Mouse (Mus musculus): ENCODE results near the gene B3gnt6.

B3gnt6 gene

DNA sequence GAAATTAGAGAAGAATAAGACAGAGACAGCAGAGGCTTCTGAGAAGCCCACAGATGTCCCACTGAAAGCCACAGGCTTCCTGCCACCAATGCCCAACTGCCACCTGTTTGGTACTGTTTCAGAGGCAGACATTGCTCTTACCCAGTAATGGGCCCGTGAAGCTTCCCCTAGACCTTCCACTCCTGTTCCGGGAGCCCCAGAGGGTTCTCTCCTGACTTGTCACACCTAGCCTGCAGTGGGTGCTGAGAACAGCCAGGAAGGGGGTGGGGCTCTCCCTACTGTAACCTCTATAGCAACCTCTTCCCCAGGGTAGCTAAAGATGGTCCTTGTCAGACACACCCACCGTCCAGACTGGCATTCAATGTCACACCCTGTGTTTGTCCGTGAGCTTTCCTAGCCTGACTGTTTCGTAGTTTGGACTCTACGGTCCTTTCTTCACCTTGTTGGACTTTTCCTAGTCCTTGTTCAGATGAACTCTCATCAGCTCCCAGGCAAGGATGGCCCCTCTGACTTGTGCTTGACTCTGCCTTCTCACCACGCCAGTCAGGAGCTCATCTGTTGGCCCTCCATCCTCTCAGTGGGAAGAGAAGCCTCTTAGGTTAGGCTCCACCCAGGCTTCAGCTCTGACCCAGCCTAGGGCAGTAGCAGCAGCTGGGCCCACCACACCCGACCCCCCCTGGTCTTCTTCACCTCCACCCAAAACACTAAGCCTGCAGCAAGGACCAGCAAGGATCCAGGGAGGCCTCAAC, 22.8 kb downstream of the B3gnt6 start:
- DNase-seq, result peak; percentile 5

DNA sequence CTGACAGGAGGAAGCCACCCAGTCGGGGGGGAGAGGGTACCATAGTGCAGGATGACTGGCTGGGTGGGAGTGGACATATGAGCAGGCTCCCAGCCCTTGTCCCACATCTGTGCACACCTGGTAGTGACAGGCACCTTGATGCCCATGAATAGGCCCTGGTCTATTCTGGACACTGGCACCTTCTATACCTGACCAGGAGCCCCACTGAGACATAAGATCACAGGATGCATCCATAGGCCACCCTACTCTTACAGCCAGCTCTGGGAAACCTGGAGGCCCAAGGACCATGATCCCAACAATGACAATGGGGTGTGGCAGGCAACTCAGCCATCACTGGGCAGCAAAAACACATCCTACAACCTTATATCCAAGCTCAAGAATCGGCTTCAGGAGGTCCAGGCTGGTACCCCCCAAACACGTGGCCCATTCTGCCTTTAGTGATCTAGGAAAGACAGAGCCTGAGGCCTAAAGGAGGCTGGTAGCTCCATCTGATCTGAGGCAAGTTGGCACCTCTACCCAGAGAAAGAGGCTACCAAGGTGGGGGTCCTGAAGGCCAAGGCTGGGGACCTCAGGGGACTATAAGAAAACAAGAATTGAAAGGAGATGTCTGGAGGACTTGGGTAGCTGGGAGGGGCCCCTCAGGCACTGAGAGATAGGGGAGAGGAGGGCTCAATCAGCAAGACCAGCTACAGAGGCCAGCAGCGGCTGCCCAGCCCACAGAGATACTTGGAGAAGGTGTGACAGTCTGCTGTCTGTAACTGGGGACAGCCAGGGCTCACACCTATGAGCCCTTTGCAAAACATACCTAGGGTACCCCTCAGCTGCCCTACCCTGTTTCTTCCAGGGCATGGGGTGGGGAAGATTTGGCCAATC, 24.2 kb downstream of the B3gnt6 start:
- DNase-seq, result no peak

DNA sequence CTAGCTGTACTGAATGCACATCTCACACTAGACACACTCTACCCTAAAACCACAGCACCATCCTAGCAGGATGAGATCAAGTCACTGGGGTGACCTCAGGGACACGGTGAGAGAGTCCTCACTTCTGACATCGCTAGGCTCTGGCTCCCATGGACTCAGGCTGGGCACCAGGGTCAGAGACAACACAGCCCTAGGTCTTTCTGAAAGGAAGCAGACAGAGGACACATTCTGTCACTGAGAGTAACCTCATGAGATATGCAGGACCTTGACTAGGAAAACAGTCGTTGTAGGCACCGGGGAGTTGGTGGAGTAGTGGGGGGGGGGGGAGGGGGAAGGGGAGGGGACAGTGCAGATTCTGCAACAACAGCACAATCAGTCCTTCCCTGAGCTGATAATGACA, 25.9 kb downstream of the B3gnt6 start:
- DNase-seq, result no peak

DNA sequence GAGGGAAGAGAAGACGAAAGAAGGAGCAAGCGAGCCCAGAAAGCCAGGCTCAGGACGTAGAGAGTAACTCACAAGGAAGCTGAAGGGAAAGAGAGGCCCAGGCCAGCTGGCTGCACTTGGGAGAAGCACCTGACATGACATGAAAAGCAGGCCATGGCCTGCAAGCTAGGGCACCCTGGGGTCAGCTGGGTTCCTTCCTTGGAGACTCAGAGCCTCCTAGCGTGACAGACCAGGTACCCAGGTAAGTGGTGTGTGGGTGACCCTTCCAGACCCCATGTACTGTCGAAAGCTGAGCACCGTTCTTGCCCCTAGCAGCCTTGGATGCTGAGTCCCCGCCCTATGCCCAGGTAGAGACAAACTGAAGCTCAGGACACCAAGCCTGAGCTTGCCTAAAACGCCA, 26.6 kb downstream of the B3gnt6 start:
- DNase-seq, result no peak

DNA sequence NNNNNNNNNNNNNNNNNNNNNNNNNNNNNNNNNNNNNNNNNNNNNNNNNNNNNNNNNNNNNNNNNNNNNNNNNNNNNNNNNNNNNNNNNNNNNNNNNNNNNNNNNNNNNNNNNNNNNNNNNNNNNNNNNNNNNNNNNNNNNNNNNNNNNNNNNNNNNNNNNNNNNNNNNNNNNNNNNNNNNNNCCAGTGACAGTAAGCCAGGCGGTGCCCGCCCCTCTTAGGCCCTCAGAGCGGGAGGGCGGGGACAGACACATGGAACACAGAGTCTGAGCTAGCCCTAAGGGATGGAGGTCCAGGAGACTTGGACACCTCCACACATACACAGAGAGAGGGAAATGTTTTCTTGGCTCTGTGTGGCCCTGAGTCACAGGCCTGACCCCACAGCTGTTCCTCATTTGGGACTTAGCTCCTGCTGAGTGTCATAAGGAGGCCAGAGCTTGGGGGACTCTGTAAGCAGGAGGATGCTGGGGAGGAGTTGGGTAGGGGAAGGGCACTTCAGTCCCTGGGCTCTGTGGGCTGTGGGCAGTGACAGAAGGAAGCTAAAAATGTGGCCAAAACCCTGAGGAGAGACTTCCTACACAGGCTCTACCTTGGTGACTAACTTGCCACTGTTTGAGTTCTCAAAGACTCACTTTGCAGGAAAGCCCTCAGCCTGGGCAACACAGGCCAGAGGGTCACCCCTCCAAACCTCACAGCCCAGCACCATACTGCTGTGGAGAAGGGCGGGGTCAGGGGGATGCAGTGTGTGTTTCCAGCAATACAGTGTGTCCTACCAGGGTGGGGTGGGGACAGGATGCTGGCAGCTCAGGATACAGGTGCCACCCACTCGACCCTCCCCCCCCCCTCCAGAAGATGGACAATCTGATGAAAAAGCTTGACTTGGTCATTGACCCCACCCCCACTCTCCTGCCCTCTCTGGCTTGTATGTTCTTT, 27.9 kb downstream of the B3gnt6 start:
- peak; percentile 54 for DNase-seq

DNA sequence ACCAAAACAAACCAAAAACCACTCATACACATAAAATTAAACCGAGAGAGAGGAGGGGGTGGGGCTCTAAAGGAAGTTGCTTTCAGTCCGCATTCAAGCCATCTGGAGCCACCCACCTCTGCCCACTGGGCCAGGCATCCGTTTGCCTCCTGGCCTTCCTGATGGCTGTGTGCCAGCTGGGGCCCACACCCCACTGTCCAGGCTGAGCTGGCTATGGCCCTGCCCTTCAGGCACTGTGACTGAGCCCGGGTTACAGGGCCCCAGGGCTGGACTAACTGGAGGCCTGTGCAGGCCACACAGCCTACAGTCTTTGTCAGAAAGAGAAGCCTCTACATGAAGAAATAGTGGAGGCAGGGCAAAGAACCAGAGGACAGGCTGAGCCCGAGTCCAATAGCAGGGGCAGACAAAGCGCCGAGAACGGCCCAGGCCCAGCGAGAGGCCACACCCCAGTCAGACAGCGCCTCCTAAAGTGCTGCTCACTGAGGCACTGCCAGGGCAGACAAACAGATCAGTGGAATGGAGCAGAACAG, 34.2 kb downstream of the B3gnt6 start:
- peak; percentile 67 for DNase-seq

DNA sequence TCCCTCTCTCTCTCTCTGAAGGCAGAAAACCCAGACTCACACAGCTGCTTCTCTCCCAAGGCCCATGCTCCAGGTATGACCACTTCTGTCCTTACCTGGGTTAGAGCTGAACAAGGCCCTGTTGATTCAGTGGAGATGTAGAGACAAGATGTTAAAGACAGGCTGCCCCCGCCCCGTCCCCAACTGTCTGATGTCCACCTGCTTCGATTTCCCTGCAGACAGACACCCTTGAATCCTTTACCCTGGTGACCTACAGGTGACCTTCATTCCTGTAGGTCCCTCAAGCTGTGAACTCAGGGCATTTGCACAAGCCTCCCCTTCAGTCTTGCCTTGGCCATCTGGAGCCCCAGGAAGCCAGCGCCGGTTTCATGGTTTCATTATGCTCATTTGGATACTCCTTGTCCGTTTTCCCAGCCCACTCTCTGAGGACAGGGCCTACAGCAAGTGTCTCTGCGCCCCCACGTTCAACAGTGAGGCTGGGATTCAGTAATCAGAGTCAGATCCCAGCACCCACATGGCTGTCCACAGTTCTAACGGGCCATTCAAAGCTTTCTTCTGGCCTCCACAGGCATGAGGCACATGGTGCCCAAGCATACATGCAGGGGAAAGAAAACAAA, 34.8 kb downstream of the B3gnt6 start:
- DNase-seq, result no peak

DNA sequence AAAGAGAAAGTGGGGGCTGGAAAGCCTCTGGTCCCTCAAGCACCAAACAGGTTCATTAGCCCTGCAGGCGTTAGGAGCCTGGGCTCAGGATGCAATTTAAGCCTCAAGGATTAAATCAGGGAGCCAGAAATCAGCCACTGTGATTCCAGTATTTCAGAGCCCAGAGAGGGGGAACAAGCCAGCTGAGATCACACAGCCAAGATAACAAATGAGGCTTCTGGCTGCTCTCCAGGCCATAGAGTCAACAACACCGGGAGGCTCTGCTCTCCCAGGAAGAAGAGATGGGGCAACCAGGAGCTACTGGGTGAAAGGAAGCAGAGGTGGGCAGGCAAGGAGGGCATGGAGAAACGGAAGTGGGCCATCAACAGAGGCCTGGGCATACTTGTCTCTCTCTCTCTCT, 35.6 kb downstream of the B3gnt6 start:
- DNase-seq, result peak; percentile 23

DNA sequence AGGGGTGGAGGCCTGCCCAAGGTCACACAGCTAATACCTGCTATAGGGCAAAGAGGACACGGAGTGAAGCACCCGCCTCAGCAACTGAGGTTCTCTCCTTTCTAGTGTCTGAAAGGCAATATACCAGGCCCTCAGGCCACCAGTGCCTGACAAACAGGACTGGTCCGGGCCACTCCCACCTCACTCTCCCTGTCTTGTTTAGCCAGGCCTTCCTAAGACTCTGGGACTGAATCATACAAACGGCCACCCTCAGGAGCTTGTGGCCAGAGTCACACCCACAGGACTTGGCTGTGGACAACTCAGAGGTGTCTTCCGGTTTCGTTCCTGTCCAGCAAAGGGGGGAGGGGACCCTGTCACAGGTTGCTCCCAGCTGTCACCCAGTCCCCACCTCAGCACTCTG, 37.0 kb downstream of the B3gnt6 start:
- DNase-seq, result peak; percentile 13

DNA sequence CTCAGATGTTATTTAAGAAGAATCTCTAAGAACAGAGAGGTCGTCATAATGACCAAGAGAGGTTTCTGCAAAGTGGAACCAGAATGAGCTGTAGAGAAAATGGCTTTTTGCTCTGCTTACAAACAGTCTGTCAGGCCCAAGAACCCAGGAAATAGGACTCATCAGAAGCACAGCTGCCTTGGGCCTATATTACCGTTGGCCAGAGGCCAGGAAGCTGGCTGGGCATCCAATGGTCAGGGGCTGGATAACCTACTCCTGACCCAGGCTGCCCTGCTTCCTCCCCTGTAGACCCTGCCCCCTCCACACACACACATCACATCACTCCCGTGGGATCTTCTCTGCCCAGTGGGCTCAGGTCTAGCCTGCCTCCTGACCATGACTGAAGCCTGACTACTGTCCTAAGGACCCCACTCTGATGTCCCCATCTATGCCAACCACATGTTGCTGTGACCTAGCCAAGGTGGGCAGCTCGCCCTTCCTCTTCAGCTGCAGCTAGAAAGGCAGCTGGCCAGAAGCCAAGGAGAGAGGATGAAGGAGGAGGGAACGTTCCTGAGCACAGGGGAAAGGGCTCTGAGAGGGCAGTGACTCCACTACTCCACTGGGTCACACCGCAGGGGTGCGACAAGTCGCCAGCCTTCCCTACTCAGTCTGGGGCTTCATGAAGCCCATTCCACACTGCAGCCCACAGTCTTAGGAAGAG, 39.1 kb downstream of the B3gnt6 start:
- peak; percentile 66 for DNase-seq

DNA sequence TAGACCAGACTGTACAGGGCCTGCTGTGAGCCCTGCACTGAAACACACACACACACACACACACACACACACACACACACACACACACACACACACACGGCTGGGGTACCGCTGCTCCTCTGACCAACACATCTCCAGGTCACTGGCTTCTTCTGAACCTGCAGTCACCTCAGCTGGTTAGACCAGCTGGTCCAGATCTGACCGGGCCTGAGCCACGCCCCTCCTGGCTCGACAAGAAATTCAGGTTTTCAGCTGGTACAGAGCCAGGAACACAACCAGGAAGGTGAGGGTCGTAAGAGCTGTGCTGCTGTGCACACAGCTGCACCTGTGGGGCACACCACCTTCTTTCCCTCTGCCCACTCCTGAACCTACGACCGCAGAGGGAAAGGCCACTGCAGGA, 40.8 kb downstream of the B3gnt6 start:
- DNase-seq, result peak; percentile 82

DNA sequence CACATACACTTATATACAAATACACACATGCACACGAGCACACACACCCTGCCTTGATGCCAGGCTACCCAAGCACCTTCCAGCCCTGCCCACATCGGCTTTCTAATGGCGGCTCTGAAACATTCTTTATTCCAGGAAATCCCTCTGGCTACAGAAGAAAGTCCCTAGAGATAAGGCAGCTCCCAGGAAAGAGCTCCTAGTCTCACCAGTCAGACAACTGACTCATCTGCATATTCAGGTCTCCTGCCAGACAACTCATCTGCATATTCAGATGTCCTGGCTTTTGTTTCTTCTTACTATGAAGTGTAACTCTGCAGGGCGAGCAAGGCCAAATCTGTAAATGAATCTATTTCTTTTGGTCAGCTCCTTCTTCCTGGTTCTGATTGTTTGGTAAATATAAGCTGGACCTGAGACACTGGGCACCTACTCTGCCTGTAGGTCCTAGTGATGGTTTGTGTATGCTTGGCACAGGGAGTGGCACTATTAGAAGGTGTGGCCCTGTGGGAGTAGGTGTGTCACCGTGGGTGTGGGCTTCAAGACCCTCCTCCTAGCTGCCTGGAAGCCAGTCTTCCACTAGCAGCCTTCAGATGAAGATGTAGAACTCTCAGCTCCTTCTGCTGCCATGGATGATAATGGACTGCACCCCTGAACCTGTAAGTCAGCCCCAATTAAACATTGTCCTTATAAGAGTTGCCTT, 41.5 kb downstream of the B3gnt6 start:
- no peak for DNase-seq

DNA sequence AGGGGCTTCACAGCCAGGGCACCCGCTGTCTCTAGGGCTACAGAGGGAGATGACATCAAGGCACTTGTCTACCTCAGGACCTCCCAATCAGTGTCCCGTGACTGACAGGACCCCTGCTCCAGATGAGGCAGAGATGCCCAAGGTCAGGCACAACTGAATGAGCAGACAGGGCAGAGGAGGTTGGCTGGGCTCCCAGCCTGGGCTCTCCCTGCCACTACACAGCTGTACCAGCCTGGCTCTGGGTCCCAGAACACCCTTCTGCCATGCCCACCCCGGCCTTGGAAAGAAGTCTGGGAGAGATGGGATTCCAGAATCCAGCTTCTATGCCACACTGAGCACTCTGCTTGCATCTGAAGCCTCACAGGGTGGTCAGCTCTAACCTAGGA, 43.0 kb downstream of the B3gnt6 start:
- peak; percentile 21 for DNase-seq

DNA sequence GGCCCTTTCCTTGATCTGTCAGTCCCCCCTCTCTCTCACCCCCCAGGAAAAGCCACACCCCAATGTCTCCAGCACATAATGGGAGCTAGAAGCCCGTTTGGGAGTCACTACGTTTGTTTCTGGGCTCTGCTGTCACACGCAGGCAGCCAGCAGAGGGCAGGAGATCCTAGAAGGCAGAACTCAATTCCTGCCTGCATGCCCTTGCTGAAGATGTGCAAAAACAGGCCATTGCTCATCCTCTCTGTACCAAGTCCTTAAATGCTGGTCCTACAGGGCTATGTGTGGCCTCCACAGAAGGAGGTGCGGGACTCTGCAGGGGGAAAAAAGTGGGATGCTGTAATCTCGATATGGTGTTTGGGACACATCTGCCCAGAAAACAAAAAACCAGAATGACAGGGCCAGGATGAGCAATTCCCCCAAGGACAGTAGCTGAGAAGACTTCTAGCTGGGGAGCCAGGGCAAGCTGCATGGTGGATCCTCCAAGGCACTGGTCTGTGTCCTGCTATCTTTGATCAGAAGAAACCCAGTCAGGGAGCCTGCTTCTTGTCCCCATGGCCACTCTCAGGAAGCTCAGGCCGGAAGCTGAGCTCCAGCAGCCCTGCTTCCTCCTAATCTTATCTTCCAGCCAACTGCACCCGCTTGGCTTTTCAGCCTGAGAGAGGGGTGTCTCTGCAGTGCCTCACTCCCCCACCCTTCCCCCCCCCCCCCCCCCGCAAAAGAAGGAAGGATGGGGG, 43.6 kb downstream of the B3gnt6 start:
- DNase-seq, result peak; percentile 88

DNA sequence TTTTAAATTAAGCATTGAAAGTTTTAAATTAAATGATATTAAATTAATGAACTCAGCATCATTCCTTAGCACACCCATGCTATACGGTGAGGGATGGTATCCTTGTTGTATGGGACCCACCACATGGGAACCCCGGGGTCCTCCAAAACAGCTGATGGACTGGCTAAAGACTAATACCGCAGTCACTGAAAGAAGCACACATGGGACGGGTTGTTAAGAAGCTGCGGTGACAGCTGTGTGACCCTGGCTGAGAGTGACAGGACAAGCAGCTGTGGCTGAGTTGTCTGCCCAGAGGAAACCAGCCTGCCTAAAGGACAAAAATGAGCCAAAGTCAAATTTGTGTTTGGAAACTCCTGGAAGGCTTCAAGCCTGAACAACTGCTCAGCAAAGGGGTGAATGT, 45.4 kb downstream of the B3gnt6 start:
- no peak for DNase-seq

DNA sequence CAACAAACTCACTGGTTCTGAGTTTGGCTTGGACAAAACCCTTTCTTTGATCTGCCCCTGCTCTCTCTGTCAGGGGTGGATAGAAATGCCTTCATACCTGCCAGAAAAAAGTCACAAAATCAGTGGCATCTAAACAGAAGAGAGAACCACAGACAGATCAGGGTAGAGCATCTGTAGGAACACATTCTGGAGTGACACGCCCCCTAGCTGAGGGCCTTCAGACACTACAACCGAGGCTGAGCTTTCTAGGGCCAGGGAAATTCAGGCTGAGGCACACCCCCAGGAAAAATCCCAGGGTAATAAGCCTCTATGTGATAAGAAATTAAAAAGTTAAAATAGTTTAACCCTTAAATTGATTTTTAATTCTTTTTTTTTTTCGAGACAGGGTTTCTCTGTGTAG, 45.9 kb downstream of the B3gnt6 start:
- no peak for DNase-seq

DNA sequence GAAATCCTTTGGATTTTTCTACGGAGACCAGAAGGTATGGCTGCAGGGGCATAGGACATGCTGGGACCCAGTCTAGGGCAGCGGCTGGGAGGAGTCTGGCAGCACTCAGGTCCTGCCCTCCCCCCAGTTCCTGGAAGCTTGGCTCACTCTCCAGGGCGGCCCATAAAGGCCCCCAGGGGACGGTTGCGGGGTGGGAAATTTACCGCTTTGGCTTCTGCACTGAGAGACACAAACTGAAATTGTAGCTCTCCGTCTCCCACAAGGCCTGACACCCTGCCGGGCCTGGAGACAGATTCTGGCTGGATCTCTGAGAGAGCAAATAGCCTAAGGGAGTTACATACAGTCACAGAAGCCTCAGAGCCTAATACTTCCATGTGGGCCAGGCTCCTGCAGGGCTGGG, 46.9 kb downstream of the B3gnt6 start:
- peak; percentile 71 for DNase-seq

DNA sequence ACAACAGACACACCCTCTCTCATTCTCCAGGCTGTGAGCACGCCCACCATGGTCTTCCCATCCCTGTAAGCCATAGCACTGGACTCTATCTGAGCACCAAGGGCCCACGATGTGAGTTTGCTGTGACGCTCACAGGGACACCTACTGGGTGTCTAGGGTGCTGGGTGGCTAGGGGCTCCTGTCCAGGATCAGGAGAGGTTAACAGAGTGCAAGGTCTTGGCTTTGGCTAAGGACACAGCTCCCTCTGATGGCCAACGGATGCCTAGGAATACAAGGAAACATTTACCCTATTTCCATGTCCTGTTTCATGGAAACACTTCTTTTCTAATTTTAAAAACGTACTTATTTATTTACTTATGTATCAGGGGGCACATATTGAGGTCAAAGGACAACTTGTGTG, 48.8 kb downstream of the B3gnt6 start:
- DNase-seq, result peak; percentile 43

DNA sequence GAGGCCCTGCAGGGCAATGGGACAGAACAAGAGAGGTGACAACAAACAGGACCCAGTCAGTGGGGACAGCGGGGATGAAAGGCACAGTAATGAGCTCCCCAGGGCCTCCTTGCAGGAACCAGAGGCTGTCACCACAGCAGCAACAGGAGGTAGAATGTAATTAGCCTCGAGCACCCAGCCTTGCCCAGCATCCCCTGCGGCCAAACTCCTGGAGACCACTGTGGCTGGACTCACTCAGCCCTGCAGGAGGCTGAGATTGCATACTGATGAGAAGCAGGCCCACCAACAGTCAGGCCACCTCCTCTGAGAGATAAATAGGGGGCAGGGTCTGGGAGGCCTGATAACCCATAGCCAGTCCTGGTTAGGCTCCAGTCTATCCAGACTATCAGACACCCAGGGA, 49.5 kb downstream of the B3gnt6 start:
- no peak for DNase-seq

DNA sequence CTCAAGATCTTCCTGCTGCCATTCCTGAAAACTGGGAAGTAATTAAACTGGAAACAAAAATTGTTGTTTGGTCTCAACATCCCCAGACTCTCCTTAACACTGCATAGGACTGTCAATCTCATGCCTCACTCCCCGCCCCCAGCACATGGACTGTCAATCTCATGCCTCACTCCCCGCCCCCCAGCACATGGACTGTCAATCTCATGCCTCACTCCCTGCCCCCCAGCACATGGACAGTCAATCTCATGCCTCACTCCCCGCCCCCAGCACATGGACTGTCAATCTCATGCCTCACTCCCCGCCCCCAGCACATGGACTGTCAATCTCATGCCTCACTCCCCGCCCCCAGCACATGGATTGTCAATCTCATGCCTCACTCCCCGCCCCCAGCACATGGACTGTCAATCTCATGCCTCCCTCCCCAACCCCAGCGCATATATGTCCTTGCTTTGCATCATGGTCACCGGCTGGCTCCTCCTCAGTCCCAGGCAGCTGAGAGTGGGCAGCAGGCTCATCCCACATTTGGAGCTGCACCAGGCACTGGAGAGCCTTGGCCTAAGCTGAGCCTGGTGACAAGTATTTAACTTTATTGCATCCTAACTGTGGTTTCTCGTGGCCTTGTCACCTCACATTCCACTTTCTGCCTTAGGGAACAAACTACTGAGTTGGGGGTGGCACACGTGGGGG, 50.4 kb downstream of the B3gnt6 start:
- DNase-seq, result no peak
